Mouse (Mus musculus): Measurements from ENCODE around the gene Adig.

The Adig gene

DNA sequence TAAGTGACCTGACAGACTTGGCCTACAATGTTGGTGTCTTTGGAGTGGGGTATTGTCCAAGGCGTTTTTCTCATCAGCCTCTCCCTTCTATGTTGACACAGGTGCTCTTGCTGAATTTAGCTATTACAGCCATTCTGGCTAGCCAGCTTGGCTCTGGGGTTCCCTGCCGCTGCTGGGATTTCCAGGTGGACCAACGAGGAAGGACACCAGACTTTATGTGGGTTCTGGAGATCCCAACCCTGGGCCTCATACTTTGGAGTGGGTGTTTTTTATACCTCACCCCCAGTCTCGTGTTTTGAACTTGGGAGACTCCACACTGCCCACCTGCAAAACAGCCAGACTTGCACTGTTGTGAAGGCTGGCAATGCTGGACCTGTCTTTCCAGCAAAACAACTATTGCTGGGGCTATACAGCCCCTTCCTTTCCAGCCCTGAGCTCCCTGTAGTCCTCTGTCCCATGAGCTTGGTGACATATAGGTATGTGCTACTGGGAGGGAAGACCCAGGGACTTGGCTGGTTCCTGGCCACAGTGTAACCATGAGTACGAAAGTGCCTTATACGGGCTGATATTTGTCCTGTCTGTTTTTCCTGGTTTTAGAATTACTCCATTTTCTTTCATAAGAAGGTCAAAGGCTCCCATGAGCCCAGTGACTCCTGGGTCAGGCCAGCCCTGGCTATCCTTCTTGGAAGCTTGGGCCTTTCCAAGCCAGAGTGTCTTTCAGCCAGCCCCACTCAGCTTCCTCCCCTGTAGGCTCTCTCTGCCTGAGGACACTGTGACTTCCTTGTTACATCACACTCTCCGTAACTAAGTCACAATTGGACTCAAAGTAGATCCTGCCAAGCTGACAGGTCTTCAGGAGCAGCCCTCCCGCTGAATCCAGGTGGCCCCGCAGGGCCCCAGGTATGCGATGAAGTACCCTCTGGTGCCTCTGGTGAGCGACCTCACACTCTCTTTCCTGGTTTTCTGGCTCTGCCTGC lies at the start of gene Adig:
TSS of gene Adig (plus strand) at position 777 of the 977 bp plus-strand sequence.
- no peak for DNase-seq

GRCm38 (mm10) chr2:158456451-158456850 lies 46.0 kb upstream of the Adig start:
- no peak for DNase-seq

GRCm38 (mm10) chr2:158457610-158458009 lies 44.8 kb upstream of the Adig start:
- no peak for DNase-seq

DNA sequence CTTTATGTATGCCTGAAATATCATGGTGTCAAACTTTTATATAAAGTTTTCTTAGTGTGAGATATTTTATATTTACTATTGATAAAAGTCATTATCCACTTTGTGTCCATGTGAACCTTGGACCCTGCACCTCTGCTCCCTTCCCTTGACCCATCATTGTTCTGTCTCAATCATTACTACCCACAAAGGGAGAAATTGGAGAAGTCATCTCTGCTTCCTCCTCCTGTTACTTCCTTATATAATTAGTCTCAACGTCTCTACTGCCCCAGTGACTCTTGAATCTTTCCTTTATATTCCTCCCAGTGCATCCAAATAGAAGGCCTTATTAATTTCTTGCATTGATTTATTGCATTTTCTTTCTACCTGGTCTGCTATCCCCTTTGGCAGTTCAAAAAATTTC lies 40.0 kb upstream of the Adig start:
- DNase-seq = no peak

- DNase-seq = no peak
These were observed 28.3 kb upstream of the Adig start for GRCm38 (mm10) chr2:158474159-158474558.

DNA sequence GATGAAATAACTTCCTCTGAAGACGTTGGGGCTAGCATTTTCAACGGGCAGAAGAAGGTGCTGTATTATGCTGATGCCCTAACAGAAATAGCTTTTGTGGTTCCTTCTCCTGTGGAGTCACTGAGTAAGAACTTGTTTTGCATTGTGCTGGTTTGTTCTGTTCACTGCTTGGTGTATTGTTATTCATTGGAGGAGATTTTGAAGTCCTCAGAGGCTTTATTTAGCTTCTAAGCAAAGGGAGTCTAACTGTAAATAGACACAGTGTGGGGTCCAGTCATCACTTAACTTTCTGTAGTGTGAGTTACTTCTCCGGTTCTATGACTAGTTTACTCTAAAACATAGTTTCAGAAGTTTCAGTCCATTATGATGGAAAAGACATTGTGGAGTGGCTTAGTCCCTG lies 24.8 kb upstream of the Adig start:
- no peak for DNase-seq

GRCm38 (mm10) chr2:158498457-158498856 lies 4.0 kb upstream of the Adig start:
- DNase-seq = no peak

- no peak for DNase-seq
These were observed 814 bp downstream of the Adig start for GRCm38 (mm10) chr2:158503226-158503625.

DNA sequence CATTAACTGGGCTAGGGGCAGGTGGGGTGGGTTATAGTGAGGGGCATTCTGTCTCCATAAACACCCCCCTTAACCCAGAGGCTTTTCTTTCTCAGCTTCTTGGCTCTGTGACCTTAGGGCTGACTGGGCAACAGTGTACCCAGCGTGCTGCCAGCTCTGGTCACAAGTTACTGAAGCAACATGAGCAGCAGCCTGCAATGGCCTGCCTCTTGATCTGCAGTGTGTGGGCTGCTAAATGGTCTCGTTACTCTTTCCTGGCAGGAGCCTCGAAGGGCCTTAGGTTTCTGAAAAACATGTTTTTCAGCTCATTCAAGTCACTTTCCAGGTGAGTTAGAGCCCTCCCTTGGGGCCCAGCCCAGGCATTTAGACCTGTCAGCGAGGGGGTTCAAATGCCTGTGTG lies 1.3 kb downstream of the Adig start:
- DNase-seq = no peak

DNA sequence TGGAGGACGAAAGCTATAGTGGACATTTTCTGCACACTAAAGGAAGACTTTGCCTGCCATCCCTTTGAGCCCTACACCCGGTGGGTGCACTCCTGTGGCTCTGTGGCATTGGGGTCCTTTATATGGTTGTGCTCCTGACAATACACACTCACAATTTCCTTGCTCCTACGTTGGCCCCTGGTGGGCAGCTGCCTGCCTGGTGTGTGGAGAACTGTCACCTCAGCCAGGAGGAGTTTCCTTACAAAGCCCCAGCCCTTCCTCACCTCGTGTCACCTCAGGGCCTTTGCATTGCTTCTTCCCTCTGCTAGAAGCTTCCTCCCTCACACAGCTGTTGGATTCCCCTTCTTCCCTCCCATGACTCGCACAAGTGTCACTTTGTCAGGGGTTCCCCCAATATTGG lies 4.1 kb downstream of the Adig start:
- no peak for DNase-seq

DNA sequence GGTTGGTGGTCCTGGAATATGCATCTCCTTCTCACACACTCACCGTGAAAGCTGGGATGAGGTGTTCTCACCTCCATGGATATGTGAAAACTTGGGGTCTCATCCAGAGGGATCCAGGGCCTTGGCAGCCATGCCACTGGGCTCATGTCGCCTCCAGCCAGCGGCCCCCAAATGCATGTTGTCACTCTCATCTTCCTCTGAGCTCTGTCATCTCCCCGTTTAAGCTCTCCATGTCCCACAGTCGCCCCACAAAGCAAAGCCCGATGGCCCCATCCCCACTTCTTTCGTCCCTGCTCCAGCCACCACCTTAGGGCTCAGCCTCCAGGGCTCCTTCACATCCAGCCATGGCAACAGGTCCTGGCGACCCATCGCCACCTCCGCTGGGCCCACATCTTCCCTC lies 4.6 kb downstream of the Adig start:
- DNase-seq = no peak

DNA sequence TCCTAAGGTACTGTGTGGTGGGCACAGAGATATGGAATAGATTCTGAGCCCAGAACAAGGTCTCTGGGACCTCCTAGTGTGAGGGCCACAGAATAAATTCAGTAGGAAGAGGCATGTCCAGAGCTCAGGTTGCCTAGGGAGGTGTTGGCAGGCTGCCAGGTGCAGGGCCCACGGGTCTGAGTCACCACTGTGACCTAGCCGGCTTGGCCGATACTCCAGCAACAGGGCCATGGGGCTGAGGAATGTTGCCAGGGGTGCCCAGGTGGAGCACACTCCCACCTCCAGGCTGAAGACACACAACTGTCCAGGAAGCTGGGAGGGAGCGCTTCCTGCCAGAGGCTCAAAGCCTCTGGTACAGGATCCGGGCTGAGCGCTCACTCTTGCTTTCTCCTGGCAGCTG lies 8.3 kb downstream of the Adig start:
- DNase-seq = peak; percentile 26

DNA sequence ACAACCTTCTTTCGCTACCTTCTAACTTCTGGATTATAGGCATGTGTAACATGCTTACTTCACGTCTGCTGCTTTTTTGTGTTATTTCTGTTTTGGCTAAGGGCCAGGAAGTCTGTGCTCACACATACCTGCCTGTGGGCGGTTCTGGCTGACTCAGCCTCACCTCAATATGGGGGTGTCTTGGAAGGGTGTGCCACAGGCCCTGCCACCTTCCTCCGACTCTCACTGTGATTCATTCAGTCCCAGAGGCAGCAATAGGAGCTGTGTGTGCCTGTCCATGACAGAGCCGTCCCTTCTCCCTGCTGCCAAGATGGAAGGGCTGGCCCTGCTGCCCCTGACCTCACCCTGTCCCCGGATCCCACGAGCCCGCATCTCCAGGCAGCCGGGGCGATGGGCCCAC lies 10.1 kb downstream of the Adig start, which contains the start of gene Arhgap40:
TSS of gene Arhgap40 (plus strand) at position 269 of the 400 bp plus-strand sequence.
- DNase-seq = no peak

- no peak for DNase-seq
These were observed 11.5 kb downstream of the Adig start for GRCm38 (mm10) chr2:158513821-158514336.

GRCm38 (mm10) chr2:158518583-158518982 lies 16.2 kb downstream of the Adig start:
- DNase-seq = no peak

- DNase-seq = no peak
These were observed 16.7 kb downstream of the Adig start for GRCm38 (mm10) chr2:158519071-158519470.

- no peak for DNase-seq
These were observed 17.4 kb downstream of the Adig start for GRCm38 (mm10) chr2:158519800-158520199.

DNA sequence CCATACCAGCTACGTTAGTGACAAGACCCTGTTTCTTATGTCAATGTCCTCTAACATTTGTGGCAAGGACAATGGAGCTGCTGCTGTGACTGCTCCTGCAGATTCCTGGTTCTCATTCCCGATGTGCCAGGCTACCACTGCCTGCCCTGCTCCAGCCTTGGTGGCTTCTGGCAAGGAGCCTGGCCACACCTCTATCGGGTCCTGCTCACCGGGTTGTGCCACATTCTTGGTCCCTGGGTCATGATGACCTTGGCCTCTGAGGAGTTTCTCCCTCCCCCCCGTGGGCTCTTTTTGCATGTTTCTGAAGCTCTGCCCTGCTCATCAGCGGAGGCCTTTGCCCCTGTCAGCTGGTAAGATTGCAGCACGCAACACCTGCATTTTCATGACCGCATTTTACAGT lies 20.6 kb downstream of the Adig start:
- DNase-seq = no peak

- no peak for DNase-seq
These were observed 21.9 kb downstream of the Adig start for GRCm38 (mm10) chr2:158524129-158524860.

- DNase-seq = peak; percentile 35
These were observed 31.7 kb downstream of the Adig start for GRCm38 (mm10) chr2:158534090-158534489.

DNA sequence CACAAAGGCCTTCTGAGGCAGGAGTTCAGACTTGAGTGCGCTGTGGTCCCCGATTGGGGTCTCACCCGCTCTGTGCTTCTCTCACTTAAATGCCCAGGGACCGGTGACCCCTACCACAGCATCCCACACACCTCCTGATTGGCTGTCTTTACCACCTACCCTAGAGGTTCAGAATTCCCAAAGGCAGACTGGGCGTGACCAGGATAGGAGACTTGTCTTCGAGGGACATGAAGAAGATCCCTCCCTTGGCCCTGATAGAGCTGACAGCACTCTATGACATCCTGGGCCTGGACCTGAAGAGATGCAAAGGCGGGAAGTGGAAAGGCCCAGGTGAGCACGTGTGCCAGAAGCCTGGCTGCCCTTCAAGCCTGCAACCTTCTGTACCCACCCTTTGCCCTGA lies 32.1 kb downstream of the Adig start:
- DNase-seq = no peak

DNA sequence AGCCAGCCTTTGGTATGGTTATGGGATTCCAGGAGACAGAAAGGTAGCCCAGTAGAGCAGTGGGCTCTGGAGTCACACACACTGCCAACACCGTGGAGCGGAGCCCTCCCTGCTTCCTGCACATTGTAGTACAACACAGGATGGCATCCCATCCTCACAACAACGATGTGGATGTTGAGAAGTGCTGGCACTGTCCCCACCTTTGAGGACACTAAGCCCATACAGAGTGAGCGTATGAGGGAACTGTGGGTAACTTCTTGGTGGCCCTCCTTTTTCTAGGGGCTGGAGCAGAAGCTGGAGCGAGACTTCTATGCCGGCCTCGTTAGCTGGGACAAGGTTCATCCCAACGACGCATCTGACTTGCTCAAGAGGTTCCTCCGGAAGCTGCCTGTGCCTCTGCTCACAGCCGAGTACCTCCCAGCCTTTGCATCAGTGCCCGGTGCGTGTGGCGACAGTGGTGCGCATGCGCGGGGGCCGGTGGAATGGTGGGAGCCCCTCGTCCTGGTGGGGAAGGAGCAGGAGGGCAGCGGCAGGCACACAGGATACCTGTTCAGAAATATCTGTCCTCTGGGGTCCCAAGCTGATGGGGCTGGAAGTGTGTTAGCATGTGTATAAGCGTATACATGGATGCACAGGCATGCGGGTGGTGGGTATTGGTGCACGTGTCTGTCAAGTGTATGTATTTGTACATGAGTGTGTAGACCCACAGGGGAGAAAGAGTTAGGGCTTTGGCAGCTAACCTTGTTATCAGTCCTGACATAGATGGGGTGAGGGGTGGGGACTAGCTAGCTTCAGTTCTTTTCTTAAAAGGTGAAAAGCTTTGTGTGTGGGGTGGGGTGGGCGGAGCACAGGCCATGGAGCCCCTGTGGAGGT lies 37.3 kb downstream of the Adig start:
- DNase-seq = peak; percentile 18

- no peak for DNase-seq
These were observed 38.9 kb downstream of the Adig start for GRCm38 (mm10) chr2:158541286-158541685.

Data from liver (tissue).